Mouse (Mus musculus) forebrain, embryonic 12.5 days (tissue): ENCODE measurements at regions not wholly inside any gene's neighbourhood (a gene's known extent, or its start where the extent isn't known, plus 50 kb on each side); places are given as distances from the start of the nearest gene placed in this dataset.

ENCODE experiments used
- ATAC-seq: fragments of 200-750 bp; cut with Nextera tagmentation; 2 replicates; pipeline ENCODE4 v1.8.0; 2017; ENCODE audit warnings: moderate TSS enrichment; ENCODE audit not compliant: low FRiP score
- H3K27ac ChIP-seq: fragments of 300-500 bp; sonication (generic); 2 replicates; pipeline ENCODE4 v1.5.1; 2016; ENCODE audit warnings: mild to moderate bottlenecking
- H3K27me3 ChIP-seq: fragments of 300-500 bp; sonication (generic); 2 replicates; pipeline ENCODE4 v1.6.1; 2016; ENCODE audit warnings: mild to moderate bottlenecking
- H3K36me3 ChIP-seq: fragments of 300-500 bp; sonication (generic); replicated peaks from 2 replicates; pipeline ENCODE4 v1.6.1; 2016; ENCODE audit warnings: mild to moderate bottlenecking
- H3K4me1 ChIP-seq: fragments of 300-500 bp; sonication (generic); 2 replicates; pipeline ENCODE4 v1.6.1; 2016
- H3K4me2 ChIP-seq: fragments of 300-500 bp; sonication (generic); 2 replicates; pipeline ENCODE4 v1.6.1; 2016; ENCODE audit warnings: mild to moderate bottlenecking, moderate library complexity
- H3K4me3 ChIP-seq: fragments of 300-500 bp; sonication (generic); replicated peaks from 2 replicates; pipeline ENCODE4 v1.5.1; 2016; ENCODE audit warnings: mild to moderate bottlenecking
- H3K9ac ChIP-seq: fragments of 300-500 bp; sonication (generic); 2 replicates; pipeline ENCODE4 v1.6.1; 2016; ENCODE audit warnings: mild to moderate bottlenecking
- H3K9me3 ChIP-seq: fragments of 300-500 bp; sonication (generic); 2 replicates; pipeline ENCODE4 v1.6.1; 2016
- WGBS: fragments of 180-500 bp; shearing (Covaris S2); methylation state at CpG from one replicate; pipeline ENCODE4 v1.1.7; 2016; 5-methylcytosine and 5-hydroxymethylcytosine counted together

DNA sequence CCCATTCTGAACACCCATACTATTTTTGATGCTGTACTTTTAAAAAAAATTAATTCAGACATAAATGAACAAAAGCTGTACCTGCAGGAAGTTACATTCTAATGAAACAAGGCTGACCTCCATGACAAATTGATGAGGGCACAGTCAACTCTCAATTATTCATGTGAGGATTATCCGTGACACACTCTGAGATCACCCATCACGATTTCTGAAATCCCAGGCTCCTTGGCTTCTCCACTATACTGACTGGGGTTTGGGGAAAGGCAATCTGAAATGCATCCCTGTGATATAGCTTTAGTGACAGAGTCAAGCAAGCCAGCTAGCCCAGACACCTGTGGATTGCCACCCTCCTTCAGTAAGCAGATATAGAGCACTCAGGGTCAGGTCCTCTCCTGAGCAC lies 320.9 kb upstream of the Arid1b start:
- H3K27ac ChIP-seq: no peak overlapping the region
- ATAC-seq: no peak
- 60% methylated on average over 2 of the region's 2 CpGs for WGBS

GRCm38 (mm10) chr17:4706421-4706820 lies 287.7 kb upstream of the Arid1b start:
- H3K9me3 ChIP-seq: no peaks in the 10 kb centered on the region
- no peak for ATAC-seq
- no peaks in the 10 kb centered on the region for H3K27me3 ChIP-seq
- H3K27ac ChIP-seq: no peak overlapping the region
- H3K4me3 ChIP-seq: no peak overlapping the region
- no peaks in the 10 kb centered on the region for H3K4me1 ChIP-seq
- H3K9ac ChIP-seq: no peak overlapping the region
- WGBS: 89% methylated on average over 1 of the region's 1 CpGs
- no peak overlapping the region for H3K4me2 ChIP-seq
- H3K36me3 ChIP-seq: no peaks in the 10 kb centered on the region

More for the DNA sequence above, 320.9 kb upstream of the Arid1b start:
- Histone ChIP-seq H3K4me2 (no peak overlapping the region), H3K36me3 (no peaks in the 10 kb centered on the region), H3K27me3 (no peaks in the 10 kb centered on the region), H3K9ac (no peak overlapping the region), H3K9me3 (no peaks in the 10 kb centered on the region), H3K4me1 (no peaks in the 10 kb centered on the region), H3K4me3 (no peak overlapping the region)

GRCm38 (mm10) chr17:4721061-4721460 lies 273.1 kb upstream of the Arid1b start:
- Histone ChIP-seq H3K27ac (no peak overlapping the region), H3K9ac (no peak overlapping the region), H3K36me3 (no peaks in the 10 kb centered on the region), H3K4me3 (no peak overlapping the region), H3K4me1 (peaks cover 3% of the 10 kb centered on the region; the same call in 1 of the 2 replicates), H3K9me3 (no peaks in the 10 kb centered on the region), H3K4me2 (no peak overlapping the region), H3K27me3 (no peaks in the 10 kb centered on the region)
- no peak for ATAC-seq
- WGBS: 94% methylated on average over 4 of the region's 4 CpGs

- Histone ChIP-seq H3K36me3 (no peaks in the 10 kb centered on the region), H3K4me2 (no peak overlapping the region), H3K27ac (no peak overlapping the region), H3K9me3 (no peaks in the 10 kb centered on the region), H3K9ac (no peak overlapping the region), H3K4me3 (no peak overlapping the region), H3K27me3 (no peaks in the 10 kb centered on the region), H3K4me1 (peaks cover 3% of the 10 kb centered on the region; the same call in 1 of the 2 replicates)
- 81% methylated on average over 3 of the region's 3 CpGs for WGBS
- ATAC-seq: no peak
These were observed 270.1 kb upstream of the Arid1b start for GRCm38 (mm10) chr17:4724031-4724430.

DNA sequence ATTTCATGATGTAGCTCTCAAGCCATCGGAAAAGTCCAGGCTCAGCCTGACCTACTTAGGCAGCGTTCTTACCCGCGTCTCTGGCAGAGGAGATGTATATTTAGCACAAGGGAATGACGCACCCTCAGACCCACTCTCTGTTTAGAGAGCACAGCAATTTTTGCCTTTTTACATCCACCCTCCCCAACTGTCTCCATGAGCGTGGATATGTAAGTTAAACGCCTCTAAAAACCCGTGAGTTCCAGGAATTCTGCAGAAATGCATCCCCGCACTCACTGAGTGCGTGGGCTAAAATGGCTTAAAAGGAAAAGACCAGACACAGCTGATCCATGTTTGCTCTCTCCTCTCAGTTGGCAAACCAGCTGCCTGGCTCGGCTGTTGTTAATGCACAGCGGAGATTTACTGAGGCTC lies 267.8 kb upstream of the Arid1b start:
- H3K9ac ChIP-seq: no peak overlapping the region
- H3K27ac ChIP-seq: no peak overlapping the region
- H3K9me3 ChIP-seq: no peaks in the 10 kb centered on the region
- H3K36me3 ChIP-seq: no peaks in the 10 kb centered on the region
- 83% methylated on average over 12 of the region's 12 CpGs for WGBS
- H3K27me3 ChIP-seq: no peaks in the 10 kb centered on the region
- H3K4me3 ChIP-seq: no peak overlapping the region
- H3K4me2 ChIP-seq: no peak overlapping the region
- no peak for ATAC-seq
- peaks cover 3% of the 10 kb centered on the region; the same call in 1 of the 2 replicates for H3K4me1 ChIP-seq

GRCm38 (mm10) chr17:4734412-4734881 lies 259.7 kb upstream of the Arid1b start:
- peaks cover 10% of the 10 kb centered on the region for H3K4me1 ChIP-seq
- 74% methylated on average over 5 of the region's 5 CpGs for WGBS
- no peak overlapping the region for H3K9ac ChIP-seq

DNA sequence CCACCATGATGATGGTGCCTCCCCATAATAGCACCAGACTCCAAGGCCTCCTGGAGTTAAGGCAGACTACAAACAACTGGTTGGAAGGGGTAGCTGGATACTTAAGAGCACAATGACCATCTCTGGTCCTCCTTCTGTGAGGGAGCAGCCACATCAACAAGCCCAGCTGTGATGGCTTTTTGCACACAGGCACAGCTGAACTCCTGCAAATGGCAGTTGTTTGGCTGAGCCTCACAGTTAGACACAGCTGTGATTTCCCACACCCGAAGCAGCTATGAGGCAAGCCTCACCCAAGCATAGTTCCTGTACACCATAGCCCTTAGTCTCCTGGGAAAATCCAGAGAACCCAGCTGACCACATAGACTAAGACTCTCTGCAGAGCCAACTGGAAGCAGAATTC lies 258.9 kb upstream of the Arid1b start:
- Histone ChIP-seq H3K4me3 (no peak overlapping the region), H3K4me2 (no peak overlapping the region), H3K9me3 (no peaks in the 10 kb centered on the region), H3K27me3 (no peaks in the 10 kb centered on the region), H3K36me3 (no peaks in the 10 kb centered on the region), H3K4me1 (peaks cover 10% of the 10 kb centered on the region), H3K27ac (no peak overlapping the region), H3K9ac (no peak overlapping the region)
- ATAC-seq: no peak
- WGBS: 64% methylated on average over 1 of the region's 1 CpGs

More at GRCm38 (mm10) chr17:4734412-4734881, 259.7 kb upstream of the Arid1b start:
- Histone ChIP-seq H3K27ac (no peak overlapping the region), H3K4me3 (no peak overlapping the region), H3K4me2 (no peak overlapping the region), H3K36me3 (no peaks in the 10 kb centered on the region), H3K27me3 (no peaks in the 10 kb centered on the region), H3K9me3 (no peaks in the 10 kb centered on the region)
- no peak for ATAC-seq

DNA sequence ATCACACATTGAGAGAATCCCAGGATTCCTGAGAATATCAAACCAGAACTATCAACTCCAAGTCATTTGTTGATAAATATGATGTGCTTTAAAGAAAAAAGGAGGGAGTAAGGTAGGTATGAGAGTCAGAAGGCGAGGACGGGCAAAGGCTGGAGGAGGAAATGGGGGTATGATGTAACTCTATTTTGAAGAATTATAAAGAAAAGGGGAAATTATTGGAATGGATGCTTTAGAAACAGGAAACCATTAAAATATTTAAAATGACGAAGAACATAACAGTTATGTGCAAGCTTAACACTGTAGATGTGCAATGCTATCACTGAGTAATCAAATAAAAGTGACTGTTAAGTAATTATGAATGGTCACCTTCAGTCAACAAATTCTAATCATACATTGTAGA lies 257.4 kb upstream of the Arid1b start:
- Histone ChIP-seq H3K9me3 (no peaks in the 10 kb centered on the region), H3K4me3 (no peak overlapping the region), H3K27ac (no peak overlapping the region), H3K4me1 (peaks cover 17% of the 10 kb centered on the region), H3K4me2 (no peak overlapping the region), H3K9ac (no peak overlapping the region), H3K36me3 (no peaks in the 10 kb centered on the region), H3K27me3 (no peaks in the 10 kb centered on the region)
- WGBS: 97% methylated on average over 3 of the region's 3 CpGs
- no peak for ATAC-seq

GRCm38 (mm10) chr17:4738717-4739485 lies 255.2 kb upstream of the Arid1b start:
- Histone ChIP-seq H3K27me3 (no peaks in the 10 kb centered on the region), H3K9ac (no peak overlapping the region), H3K4me1 (peaks cover 17% of the 10 kb centered on the region), H3K36me3 (no peaks in the 10 kb centered on the region), H3K9me3 (no peaks in the 10 kb centered on the region), H3K27ac (peak overlapping the region; percentile 25; the same call in 1 of the 2 replicates), H3K4me2 (no peak overlapping the region), H3K4me3 (no peak overlapping the region)
- 6% methylated on average over 7 of the region's 7 CpGs for WGBS
- ATAC-seq: no peak

- Histone ChIP-seq H3K27ac (no peak overlapping the region), H3K4me1 (peaks cover 17% of the 10 kb centered on the region), H3K9me3 (no peaks in the 10 kb centered on the region), H3K9ac (no peak overlapping the region), H3K4me3 (no peak overlapping the region), H3K36me3 (no peaks in the 10 kb centered on the region), H3K4me2 (no peak overlapping the region), H3K27me3 (no peaks in the 10 kb centered on the region)
- ATAC-seq: no peak
- WGBS: 45% methylated on average over 5 of the region's 5 CpGs
These were observed 253.3 kb upstream of the Arid1b start for GRCm38 (mm10) chr17:4740784-4741183.

DNA sequence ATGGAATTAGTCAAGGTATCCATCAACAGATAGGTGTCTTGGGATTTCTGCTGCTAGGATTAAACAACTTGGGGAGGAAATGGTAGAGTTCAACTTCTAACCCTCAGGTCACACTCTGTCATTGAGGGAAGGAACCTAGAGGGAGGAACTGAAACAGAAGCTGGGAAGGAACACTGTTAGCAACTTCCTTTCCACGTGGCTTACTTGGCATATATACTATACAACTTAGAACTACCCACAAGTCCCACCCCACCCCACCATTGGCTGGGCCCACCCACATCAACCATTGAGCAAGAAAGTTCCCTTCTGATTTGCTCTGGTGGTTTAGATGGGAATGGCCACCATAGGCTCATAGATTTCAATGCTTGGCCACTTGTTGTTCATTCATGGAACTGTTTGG lies 251.8 kb upstream of the Arid1b start:
- no peak overlapping the region for H3K4me2 ChIP-seq
- no peaks in the 10 kb centered on the region for H3K27me3 ChIP-seq
- H3K4me3 ChIP-seq: no peak overlapping the region
- H3K4me1 ChIP-seq: peaks cover 17% of the 10 kb centered on the region
- H3K9me3 ChIP-seq: no peaks in the 10 kb centered on the region
- no peaks in the 10 kb centered on the region for H3K36me3 ChIP-seq
- WGBS: 80% methylated on average over 1 of the region's 1 CpGs
- no peak overlapping the region for H3K9ac ChIP-seq
- H3K27ac ChIP-seq: no peak overlapping the region
- no peak for ATAC-seq

GRCm38 (mm10) chr17:4762956-4763355 lies 231.2 kb upstream of the Arid1b start:
- peaks cover 7% of the 10 kb centered on the region; the same call in 1 of the 2 replicates for H3K27me3 ChIP-seq
- no peak overlapping the region for H3K4me2 ChIP-seq

GRCm38 (mm10) chr17:4765723-4766122 lies 228.4 kb upstream of the Arid1b start:
- Histone ChIP-seq H3K4me3 (no peak overlapping the region), H3K9me3 (no peaks in the 10 kb centered on the region), H3K27me3 (peaks cover 7% of the 10 kb centered on the region; the same call in 1 of the 2 replicates), H3K9ac (no peak overlapping the region), H3K36me3 (no peaks in the 10 kb centered on the region), H3K4me1 (peaks cover 17% of the 10 kb centered on the region), H3K4me2 (no peak overlapping the region), H3K27ac (no peak overlapping the region)
- WGBS: 27% methylated on average over 5 of the region's 5 CpGs
- ATAC-seq: no peak

More at GRCm38 (mm10) chr17:4762956-4763355, 231.2 kb upstream of the Arid1b start:
- H3K4me3 ChIP-seq: no peak overlapping the region
- no peak overlapping the region for H3K27ac ChIP-seq
- ATAC-seq: no peak
- 89% methylated on average over 6 of the region's 6 CpGs for WGBS
- no peaks in the 10 kb centered on the region for H3K36me3 ChIP-seq
- H3K9ac ChIP-seq: no peak overlapping the region
- H3K9me3 ChIP-seq: no peaks in the 10 kb centered on the region
- peaks cover 17% of the 10 kb centered on the region for H3K4me1 ChIP-seq
